Mouse (Mus musculus): ENCODE data around the gene Btbd9. TPM values are rescaled to one million over a fixed set of nuclear protein-coding genes. Genes with fewer than 3 reads are reported as not detected.

Gene Btbd9
- total and polyA plus RNA-seq, 2 experiments from 2014 or later, result 85.5 to 138 TPM

GRCm38 (mm10) chr17:30518431-30519171 lies 57.7 kb downstream of the Btbd9 start:
- Histone ChIP-seq H3K4me3 (ENCODE audit: low read depth, low read length) (no peak overlapping the region), H3K36me3 (ENCODE audit: insufficient read depth, low read length) (peaks cover 4% of the 10 kb centered on the region; the same call in 1 of the 2 replicates), H3K27me3 (ENCODE audit: insufficient read depth, low read length) (no peaks in the 10 kb centered on the region), H3K9me3 (ENCODE audit: low read length) (no peaks in the 10 kb centered on the region), H3K4me1 (ENCODE audit: insufficient read depth, low read length) (0 out of 2 replicates have a peak, but pooled peaks cover 3% of the 10 kb centered on the region), H3K4me2 (ENCODE audit: low read depth, low read length, poor library complexity, severe bottlenecking) (no peak overlapping the region), H3K27ac (ENCODE audit: low read depth, low read length) (no peak overlapping the region), H3K9ac (replicated peaks; ENCODE audit: low read length, poor library complexity, severe bottlenecking) (no peak overlapping the region)
- DNase-seq (ENCODE audit: low spot score), result no peak
- TF ChIP-seq CTCF (IDR thresholded peaks at IDR 0.05), result no peak
- 77% methylated on average over 8 of the region's 8 CpGs for WGBS
- no peak for ATAC-seq (ENCODE audit: low FRiP score)

DNA sequence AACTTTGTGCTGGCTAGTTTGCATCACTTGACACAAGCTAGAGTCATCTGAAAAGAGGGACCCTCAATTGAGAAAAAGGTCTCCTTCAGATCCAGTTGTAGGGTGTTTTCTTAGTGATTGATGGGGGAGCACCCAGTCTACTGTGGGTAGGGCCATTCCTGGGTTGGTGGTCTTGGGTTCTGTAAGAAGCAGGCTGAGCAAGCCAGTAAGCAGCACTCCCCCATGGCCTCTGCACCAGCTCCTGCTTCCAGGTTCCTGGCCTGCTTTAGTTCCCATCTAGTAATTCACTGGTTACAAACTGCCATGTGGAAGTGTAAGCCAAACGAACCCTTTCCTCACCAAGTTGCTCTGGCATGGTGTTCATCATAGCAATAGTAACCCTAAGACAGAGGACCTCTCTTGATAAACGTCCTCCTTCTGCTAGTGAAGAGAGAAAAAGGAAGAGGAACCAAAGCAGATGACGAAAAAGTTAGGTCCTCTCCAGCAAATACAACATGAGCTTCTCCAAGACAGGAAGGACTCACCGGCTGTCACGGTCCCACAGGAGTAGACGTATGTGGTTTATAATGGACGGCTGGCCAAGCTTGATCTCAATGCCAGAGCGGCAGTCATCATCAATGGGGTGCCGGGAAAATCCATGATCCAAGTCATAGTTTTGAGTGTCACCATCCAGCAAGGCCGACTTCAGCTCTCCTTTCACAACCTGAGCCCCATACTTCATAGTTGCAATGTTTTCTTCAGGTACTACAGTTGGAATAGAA lies 59.5 kb downstream of the Btbd9 start:
- ATAC-seq (ENCODE audit: low FRiP score) (no peak), DNase-seq (ENCODE audit: low spot score) (no peak)
- H3K9me3 ChIP-seq (ENCODE audit: low read length), result no peaks in the 10 kb centered on the region
- H3K4me2 ChIP-seq (ENCODE audit: low read depth, low read length, poor library complexity, severe bottlenecking), result no peak overlapping the region
- no peak overlapping the region for H3K4me3 ChIP-seq (ENCODE audit: low read depth, low read length)
- no peaks in the 10 kb centered on the region for H3K27me3 ChIP-seq (ENCODE audit: insufficient read depth, low read length)
- no peak for TF ChIP-seq CTCF (IDR thresholded peaks at IDR 0.05)
- 93% methylated on average over 10 of the region's 10 CpGs for WGBS
- 0 out of 2 replicates have a peak, but pooled peaks cover 3% of the 10 kb centered on the region for H3K4me1 ChIP-seq (ENCODE audit: insufficient read depth, low read length)
- H3K36me3 ChIP-seq (ENCODE audit: insufficient read depth, low read length), result peaks cover 4% of the 10 kb centered on the region; the same call in 1 of the 2 replicates
- H3K9ac ChIP-seq (replicated peaks; ENCODE audit: low read length, poor library complexity, severe bottlenecking), result no peak overlapping the region
- no peak overlapping the region for H3K27ac ChIP-seq (ENCODE audit: low read depth, low read length)

- H3K4me2 ChIP-seq (ENCODE audit: low read depth, low read length, poor library complexity, severe bottlenecking), result no peak overlapping the region
- TF ChIP-seq CTCF (IDR thresholded peaks at IDR 0.05), result no peak
Observed at GRCm38 (mm10) chr17:30515401-30515800, 60.9 kb downstream of the Btbd9 start.

GRCm38 (mm10) chr17:30513034-30513433 lies 63.3 kb downstream of the Btbd9 start:
- Histone ChIP-seq H3K36me3 (ENCODE audit: insufficient read depth, low read length) (peaks cover 4% of the 10 kb centered on the region; the same call in 1 of the 2 replicates), H3K9me3 (ENCODE audit: low read length) (no peaks in the 10 kb centered on the region), H3K27ac (ENCODE audit: low read depth, low read length) (no peak overlapping the region), H3K4me1 (ENCODE audit: insufficient read depth, low read length) (no peaks in the 10 kb centered on the region), H3K27me3 (ENCODE audit: insufficient read depth, low read length) (no peaks in the 10 kb centered on the region), H3K4me2 (ENCODE audit: low read depth, low read length, poor library complexity, severe bottlenecking) (no peak overlapping the region), H3K9ac (replicated peaks; ENCODE audit: low read length, poor library complexity, severe bottlenecking) (no peak overlapping the region), H3K4me3 (ENCODE audit: low read depth, low read length) (no peak overlapping the region)
- 94% methylated on average over 9 of the region's 9 CpGs for WGBS
- no peak for DNase-seq (ENCODE audit: low spot score)
- TF ChIP-seq CTCF (IDR thresholded peaks at IDR 0.05), result no peak
- ATAC-seq (ENCODE audit: low FRiP score), result no peak

More at GRCm38 (mm10) chr17:30515401-30515800, 60.9 kb downstream of the Btbd9 start:
- Histone ChIP-seq H3K9me3 (ENCODE audit: low read length) (no peaks in the 10 kb centered on the region), H3K4me3 (ENCODE audit: low read depth, low read length) (no peak overlapping the region), H3K36me3 (ENCODE audit: insufficient read depth, low read length) (peaks cover 4% of the 10 kb centered on the region; the same call in 1 of the 2 replicates), H3K4me1 (ENCODE audit: insufficient read depth, low read length) (0 out of 2 replicates have a peak, but pooled peaks cover 3% of the 10 kb centered on the region), H3K27ac (ENCODE audit: low read depth, low read length) (no peak overlapping the region), H3K27me3 (ENCODE audit: insufficient read depth, low read length) (no peaks in the 10 kb centered on the region), H3K9ac (replicated peaks; ENCODE audit: low read length, poor library complexity, severe bottlenecking) (no peak overlapping the region)
- no peak for DNase-seq (ENCODE audit: low spot score)
- no peak for ATAC-seq (ENCODE audit: low FRiP score)
- 91% methylated on average over 8 of the region's 8 CpGs for WGBS

DNA sequence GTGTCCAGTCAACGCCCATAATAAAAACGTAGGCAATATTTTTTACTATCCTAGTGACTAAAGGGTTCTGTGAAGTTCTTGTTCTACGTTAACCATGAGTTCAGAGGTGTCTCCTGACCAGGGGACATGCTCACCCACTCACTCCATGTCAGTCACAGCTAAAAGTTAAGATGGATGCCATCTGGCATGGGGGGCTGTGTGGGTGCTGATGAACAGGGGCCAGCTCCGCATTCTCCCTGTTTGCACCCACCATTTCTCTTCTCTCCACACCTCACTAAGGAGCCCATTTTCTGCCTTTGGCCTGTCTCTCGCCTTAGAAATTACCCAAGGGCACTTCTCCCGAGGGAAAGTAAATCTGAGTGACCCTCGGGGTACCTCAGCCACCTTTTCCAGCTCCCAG lies 63.8 kb downstream of the Btbd9 start:
- 95% methylated on average over 7 of the region's 7 CpGs for WGBS
- no peak for ATAC-seq (ENCODE audit: low FRiP score)
- no peak for TF ChIP-seq CTCF (IDR thresholded peaks at IDR 0.05)

More for the DNA sequence above, 63.8 kb downstream of the Btbd9 start:
- DNase-seq (ENCODE audit: low spot score), result no peak
- Histone ChIP-seq H3K27ac (ENCODE audit: low read depth, low read length) (no peak overlapping the region), H3K4me1 (ENCODE audit: insufficient read depth, low read length) (peaks cover 1% of the 10 kb centered on the region; the same call in 1 of the 2 replicates), H3K27me3 (ENCODE audit: insufficient read depth, low read length) (no peaks in the 10 kb centered on the region), H3K4me2 (ENCODE audit: low read depth, low read length, poor library complexity, severe bottlenecking) (no peak overlapping the region), H3K9ac (replicated peaks; ENCODE audit: low read length, poor library complexity, severe bottlenecking) (no peak overlapping the region), H3K9me3 (ENCODE audit: low read length) (no peaks in the 10 kb centered on the region), H3K36me3 (ENCODE audit: insufficient read depth, low read length) (peaks cover 4% of the 10 kb centered on the region; the same call in 1 of the 2 replicates), H3K4me3 (ENCODE audit: low read depth, low read length) (no peak overlapping the region)

Measured in midbrain, postnatal 0 days (tissue).